Mouse (Mus musculus): ENCODE measurements around the gene Surf4.
A peak's percentile ranks its signal among the peaks of the same experiment; 100 is the strongest.

Surf4 gene

GRCm38 (mm10) chr2:26930390-26930789 is 3.3 kb downstream of the Surf4 start:
- DNase-seq (ENCODE audit: low spot score): peak; percentile 45

DNA sequence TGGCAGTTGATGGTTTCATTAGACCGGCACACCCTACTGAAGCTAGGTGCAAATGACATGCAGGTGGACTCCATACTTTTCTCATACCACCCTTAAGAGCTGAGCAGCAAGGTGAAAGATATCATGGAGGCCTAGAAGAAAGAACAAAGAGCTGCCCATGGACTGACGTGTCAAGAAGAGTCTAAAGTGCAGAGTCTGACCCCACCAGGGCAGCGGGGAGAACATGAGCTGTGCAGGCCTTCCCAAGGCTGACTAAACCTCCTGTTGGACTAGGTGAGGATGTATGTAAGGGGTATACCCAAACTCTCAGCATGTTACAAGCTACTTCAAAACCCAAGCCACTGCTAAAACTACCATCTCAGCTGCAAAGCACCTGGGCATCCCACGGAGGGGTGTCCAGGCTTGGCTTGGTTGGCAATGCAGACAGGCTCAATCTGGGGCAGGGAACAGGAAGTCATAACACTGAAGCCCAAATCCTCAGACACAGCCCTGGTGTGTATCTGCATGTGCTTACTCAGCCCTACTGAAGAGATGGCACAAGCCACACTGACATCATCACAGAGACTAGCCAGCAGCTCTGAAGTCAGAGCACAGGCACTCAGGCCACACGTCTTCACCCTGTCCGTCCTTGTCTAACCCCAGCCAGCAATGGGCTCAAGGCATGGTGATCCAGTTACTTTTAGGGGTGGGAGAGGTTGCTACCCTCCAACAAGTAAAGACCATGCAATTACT is 5.8 kb downstream of the Surf4 start:
- DNase-seq (ENCODE audit: low spot score): no peak

DNA sequence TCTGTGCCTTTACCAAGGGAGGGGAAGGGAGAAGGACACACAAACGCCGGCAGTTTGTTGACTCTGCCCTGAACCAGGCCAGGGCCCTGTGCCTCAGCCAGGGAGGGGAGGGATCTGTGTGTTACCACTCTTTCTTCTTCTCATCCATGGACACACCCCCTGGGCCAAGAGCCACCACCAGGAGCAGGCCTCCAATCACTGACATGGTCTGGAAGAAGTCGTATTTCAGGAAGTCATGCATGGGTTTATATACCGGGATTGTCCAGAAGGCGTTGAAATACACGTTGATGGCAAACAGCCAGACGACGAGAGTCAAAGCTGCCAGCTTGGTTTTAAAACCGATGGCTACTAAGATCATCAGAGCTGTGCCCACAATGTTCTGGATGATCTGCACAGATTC is 11.9 kb downstream of the Surf4 start:
- no peak for DNase-seq (ENCODE audit: low spot score)

DNA sequence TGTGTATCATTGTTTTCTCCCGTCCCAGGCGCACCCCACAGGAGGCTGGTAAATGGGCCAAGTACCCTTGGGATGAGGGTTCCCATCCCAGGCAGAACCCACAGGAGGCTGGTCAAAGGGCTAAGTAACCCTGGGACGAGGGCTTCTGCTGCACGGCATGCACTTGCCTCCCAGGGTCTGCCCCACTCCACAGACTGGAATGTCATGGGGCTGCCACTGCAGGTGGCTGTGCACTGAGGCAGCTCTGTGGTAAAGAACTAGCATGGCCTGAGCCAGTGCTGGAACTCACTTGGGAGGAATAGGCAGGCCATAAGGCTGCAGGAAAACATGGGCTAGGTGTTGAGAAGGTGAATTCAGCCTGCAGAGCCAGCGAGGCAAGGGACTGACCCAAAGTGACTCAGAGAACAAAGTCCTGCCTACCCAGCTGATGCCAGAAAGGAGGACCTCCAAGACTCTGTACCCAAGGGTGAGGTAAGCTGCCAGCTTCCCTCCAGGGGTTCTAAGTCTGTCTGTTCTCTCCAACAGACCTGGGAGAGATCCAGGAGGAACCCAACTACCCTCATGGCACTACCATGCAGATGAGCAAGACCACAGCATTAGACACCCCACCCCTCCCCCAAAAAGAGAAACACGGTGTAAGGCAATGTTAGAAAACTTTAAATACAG is 13.4 kb downstream of the Surf4 start:
- no peak for DNase-seq (ENCODE audit: low spot score)

DNA sequence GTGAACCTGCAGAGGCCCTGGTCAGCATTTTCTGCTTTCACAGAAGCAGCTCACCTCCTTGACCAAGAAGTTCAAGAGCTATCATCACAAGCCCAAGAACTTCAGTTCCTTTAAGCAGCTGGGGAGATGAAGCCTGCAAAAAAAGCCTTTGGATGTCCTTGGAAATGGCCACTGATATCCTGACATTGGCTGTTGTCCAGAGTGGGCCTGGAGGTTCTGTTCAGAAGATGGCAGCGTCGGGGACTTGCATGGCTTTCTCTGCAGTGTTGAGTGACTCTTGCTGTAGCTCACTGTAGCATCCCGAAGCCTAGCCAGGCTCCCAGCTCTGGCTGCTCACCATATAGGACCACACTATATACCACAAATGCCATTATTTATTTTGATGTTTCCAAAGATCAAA is 14.0 kb downstream of the Surf4 start:
- DNase-seq (ENCODE audit: low spot score): no peak

DNA sequence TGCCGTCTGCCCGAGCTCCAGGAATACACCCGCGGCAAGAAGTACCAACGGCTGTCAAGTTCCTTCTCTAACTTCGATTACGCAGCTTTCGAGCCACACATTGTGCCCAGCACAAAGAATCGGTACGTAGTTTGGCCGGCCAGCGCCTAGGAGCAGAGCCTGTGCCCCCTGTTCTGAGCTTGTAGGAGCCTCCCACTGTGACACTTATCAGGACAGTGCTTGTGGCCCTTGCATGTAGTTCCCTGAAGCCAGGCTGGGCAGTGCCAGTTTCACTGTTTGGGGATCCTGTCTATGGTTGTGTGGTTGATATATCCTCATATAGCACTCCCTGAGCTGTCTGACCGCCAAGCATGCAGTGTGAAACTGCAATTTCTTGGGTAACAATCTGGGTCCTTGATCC is 17.0 kb downstream of the Surf4 start:
- DNase-seq (ENCODE audit: low spot score): no peak

DNA sequence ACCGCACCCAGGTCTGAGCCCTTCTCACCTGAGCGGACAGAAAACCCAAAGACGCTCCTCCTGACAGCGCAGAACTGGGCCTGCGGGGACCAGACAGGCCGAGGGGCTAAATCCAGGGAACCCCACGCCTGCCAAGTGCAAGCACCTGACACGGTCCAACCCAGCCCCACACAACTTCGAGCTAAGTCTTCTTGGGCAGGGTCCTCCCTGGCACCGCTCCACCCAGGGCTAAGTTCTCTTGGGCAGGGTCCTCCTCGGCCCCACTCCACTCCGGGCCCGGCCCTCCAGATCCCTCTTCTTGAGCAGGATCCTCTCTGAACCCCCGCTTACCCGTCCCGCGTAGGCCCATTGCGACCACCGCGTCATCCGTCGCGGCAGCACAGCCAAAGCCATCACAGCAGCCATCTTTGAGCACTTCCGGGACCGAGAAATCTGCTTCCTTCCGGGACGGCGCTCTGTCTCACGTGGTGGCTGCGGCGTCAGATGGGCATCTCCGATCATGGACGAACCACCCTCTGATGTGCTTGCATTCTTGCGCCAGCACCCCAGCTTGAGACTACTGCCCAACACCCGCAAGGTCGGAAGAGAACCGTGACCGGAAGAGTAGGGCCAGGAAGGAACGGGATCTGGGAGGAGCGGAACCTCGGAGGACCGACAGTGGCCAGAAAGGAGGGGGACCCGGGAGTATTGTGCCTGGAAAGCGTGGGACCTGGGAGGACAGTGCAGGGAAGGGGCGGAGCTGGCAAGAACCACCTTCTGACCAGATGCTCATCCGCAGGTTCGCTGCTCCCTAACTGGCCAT is 17.6 kb downstream of the Surf4 start, which contains the start of the genes Surf2 and Surf1:
TSS of gene Surf2 (plus strand) at position 441 of the 802 bp plus-strand sequence.
TSS of gene Surf1 (minus strand) at position 604 of the 802 bp plus-strand sequence.
- peak; percentile 87 for DNase-seq (ENCODE audit: low spot score)

DNA sequence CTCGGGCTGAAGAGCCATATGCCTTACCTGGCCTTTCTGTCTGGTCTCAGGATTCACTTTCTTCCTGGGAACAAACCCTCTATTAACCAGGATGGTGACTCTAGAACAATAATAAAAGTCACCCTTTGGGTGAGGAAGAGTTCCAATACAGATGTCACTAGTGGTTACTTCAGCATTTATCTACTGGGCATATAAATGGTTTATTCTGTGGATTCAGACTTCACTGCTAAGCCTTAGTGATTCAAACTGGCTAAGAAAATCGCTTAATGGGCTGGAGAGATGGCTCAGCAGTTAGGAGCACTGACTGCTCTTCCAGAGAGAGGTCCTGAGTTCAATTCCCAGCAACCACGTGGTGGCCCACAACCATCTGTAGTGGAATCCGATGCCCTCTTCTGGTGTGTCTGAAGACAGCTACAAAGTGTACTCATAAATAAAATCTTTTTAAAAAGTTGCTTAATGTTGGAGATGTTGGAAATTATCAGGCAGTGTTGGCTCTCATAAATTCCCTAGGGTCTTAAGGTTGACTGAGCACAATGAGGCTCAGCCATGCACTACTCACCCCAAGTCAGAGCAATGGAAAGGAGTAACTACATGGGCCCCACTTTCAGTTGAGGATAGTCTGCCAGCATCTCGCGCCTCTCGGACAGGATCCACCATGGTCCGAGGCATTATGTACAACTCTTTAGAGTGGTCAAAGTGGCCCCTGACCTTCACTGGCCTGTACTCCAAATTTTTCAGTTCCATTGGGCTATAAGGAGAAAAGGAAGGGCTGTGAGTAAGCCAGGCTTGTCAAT is 19.4 kb downstream of the Surf4 start:
- no peak for DNase-seq (ENCODE audit: low spot score)

DNA sequence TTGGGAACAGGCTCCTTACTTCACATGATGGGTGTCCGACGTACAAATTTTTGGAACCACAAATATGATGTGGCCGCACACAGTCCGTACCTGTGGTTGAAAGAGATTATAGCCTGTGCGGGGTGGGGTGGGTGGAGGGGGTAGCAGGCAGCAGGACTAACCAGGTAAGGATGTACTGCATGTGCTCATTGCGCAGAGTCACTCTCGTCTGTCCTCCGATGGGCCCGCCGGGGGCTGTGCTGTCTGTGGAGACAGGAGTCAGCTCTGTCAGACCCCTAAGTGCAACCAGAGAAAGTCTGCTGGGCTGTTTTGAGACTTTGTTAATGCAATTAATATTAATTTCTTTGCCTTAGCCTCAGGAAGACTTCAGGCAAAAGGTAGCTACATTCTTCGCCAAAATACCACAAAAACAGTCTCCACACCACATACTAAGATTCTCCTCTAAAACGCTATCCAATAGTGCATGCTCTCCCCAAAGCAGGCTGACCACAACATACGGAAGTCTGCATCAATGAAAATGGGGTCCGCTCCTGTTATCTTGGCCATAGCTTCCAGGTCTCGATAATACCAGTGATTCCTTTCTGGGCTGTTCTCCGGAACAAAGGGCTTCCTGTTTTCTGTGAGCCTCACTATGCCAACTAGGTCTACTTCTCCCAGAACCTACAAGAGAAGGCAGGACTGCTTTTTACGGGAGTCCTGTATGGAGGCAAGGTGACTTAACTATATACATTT is 20.1 kb downstream of the Surf4 start:
- no peak for DNase-seq (ENCODE audit: low spot score)

DNA sequence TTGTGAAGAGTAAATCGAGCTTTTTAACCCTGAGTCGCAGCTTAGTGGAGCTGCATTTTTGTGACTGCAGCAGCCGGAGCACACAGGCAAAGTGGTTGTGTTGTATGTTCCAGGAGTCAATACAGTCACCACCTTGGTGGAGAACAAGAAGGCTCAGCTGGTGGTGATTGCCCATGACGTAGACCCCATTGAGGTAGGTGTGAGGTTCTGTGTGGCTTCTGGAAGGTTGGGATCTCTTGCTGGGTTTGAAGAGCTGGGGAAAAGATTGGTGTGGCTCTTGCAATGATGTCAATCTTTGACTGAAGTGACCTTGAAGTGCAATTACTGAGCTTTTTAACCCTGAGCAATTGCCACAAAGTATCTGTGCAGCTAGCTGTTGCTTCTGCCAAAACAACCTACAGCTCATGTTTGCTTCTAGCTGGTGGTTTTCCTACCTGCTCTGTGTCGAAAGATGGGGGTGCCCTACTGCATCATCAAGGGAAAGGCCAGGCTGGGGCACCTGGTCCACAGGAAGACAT is 21.4 kb downstream of the Surf4 start:
- DNase-seq (ENCODE audit: low spot score): no peak

DNA sequence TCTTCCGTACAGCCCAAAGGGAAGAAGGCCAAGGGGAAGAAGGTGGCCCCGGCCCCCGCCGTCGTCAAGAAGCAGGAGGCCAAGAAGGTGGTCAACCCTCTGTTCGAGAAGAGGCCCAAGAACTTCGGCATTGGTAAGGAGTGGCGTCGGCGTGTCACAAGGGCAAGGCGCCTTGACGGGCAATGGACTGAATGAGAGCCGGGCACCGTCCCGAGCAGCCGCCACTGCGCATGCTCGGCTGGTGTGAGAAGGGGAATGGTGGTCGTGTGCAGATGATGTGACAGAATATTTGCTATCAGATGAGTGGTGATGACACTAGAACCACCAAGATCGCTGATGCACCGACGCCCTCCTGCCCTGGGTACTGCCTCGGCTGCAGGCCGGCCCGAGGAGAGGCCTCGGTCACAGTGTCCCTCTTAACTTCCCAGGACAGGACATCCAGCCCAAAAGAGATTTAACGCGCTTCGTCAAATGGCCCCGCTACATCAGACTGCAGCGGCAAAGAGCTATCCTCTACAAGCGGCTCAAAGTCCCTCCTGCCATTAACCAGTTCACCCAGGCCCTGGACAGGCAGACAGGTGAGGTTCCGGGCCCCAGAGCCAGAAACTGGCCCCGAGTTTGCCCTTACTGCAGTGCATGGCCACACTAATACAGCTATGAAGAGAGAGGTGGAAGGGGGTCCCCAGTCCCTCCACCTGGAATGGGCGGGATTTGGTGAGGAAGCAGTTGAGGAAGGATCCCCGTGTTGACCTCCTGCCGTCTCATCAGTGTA is 22.5 kb downstream of the Surf4 start:
- DNase-seq (ENCODE audit: low spot score): no peak

DNA sequence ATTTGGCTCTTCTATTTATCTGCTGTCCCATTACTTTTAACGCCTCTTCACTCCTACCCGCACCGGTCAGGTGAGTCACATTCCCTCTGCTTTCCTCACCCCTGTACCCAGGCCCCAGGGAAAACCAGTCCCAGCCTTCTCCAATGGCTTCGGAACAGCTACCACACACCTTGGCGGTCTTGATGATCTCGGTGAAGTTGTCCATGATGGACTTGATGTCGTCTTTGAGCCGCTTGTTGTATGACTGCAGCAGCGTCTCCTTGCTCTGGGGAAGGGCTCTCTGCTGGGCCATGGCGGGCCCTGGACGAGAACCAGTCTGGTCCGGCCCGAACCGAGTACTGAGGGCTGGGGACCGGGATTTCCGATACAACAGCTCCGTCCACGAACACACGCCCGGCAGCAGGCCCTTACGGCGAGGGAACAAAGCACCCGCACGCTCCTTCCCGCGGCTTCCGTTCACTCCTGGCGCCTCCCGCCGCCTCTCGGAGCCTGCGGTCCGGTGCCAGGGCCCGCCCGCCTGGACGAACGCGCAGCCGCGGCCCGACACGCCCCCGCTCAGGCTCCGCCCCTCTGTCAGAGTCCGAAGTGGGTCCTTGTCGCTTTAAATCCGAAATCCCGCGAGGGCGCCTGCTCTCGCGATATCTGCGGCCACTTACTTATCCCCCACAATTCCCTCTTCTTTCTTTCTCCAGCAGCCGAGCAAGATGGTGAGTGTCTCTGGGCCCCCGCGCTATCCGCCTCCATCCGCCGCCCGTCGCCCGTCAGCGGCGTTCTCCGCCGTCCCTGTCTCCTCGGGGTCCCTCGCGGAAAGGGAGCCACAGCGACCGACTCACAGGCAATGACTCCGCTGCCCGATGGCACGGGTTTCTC is 23.4 kb downstream of the Surf4 start, which contains the start of the genes Med22 and Rpl7a:
TSS of gene Med22 (minus strand) at position 554 of the 870 bp plus-strand sequence.
TSS of gene Rpl7a (plus strand) at position 641 of the 870 bp plus-strand sequence.
- DNase-seq (ENCODE audit: low spot score): peak; percentile 98

GRCm38 (mm10) chr2:26909387-26909784 is 24.3 kb downstream of the Surf4 start:
- DNase-seq (ENCODE audit: low spot score): no peak

DNA sequence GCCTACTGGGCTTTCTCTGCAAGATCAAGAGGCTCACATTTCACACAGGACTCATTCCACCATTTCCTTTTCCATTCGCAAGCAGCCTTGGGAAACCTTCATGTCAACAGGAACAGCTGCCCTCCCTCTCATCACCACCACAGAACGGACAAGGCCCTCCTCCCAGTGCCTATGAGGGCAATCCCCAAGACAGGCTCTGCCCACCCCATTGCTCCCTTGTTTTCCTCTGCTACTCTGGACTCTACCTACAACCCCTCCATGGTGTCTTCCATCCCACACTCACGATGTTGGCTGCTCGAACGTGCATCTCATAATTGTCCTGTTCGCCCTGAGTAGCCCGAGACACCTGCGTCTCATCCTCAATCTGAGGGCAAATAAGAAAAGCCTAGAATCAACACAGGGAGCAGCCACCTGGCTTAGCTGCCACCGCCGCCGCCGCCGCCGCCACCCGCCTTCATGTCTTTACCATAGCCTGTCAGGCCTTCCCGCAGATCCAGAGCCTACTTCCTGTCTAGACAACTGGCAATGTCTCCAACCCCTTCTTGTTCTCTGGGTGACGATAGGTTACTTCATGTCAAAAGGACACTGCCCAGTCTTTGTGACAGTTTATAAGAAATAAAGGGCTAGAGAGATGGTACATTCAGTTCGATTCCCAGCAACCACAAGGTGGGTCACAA is 24.9 kb downstream of the Surf4 start:
- DNase-seq (ENCODE audit: low spot score): no peak

DNA sequence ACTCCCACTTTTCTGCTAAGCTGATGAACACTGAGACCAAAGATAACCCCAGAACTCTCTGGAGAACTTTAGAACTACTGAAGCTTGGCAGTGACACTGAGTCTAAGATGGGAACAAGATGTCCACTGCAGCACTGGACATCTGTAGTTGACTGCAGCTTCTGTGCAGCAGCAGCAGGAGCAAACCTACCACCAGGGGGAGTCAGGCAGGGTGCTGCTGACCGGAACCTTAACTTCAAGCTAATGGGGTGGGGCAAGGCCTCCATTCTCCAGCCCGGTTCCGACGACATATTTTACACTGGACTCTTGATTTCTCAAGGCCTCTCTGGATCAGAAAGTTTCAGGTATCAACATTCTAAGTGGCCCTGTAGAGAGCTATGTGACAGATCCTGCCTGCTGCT is 26.6 kb downstream of the Surf4 start:
- DNase-seq (ENCODE audit: low spot score): no peak

DNA sequence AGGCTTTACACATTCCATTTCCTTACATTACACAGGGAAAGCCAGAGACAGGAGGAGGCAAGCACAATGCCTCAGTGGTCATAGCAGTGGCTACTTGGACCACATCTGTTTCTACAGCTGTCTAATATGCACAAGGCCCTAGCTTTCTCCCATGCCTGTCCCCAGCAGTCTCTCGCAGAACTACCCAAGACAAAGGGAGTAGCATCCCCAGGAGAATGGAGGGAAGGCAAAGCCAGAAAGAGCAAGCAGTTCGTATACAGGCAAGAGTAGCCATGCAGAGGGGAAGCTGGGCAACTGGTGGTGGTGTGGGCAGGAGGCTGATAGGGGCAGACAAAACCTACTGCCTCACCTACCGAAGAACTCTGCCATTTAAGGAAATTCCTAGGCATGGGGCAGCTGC is 27.3 kb downstream of the Surf4 start:
- no peak for DNase-seq (ENCODE audit: low spot score)

- DNase-seq (ENCODE audit: low spot score): no peak
Observed at GRCm38 (mm10) chr2:26905936-26906335, 27.8 kb downstream of the Surf4 start.

DNA sequence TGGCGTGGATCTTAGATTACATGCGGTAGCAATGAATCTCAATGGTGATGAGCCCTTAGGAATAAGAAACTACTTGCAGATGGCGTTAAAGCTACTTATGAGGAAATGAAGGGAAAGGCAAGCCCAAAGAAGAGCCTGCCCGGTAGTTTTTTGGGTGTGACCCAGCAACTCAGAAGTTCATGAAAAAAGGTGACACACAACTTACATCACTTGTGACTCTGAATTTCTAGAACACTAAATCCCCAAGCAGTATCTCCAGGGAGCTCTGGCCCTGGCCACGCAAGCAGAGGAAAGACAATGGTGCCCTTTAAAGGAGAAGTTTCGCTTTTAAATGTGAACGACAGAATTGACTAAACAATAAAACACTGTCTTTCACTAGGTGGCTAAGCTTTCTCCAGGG is 30.4 kb downstream of the Surf4 start:
- DNase-seq (ENCODE audit: low spot score): no peak
